Comparison of ENCODE assay signal across 22 mouse cellular contexts in the genomic region with DNA sequence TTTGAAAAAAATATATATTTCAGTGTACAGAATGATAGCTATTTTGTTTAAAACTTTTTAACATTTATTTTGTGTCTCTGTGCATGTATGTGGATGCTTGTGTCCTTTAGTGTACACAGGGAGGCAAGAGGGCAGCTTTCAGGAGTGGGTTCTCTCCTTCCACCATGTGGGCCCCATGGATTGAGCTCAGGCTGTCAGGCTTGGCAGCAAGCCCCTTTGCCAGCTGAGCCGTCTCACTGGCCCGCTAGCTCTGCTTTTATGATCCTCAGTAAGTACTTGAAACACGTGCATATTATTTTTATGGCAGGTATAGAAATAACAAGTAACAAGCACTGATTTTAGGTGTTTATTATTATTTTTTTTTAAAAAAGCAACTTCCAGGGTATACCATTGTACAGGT. TPM values are rescaled to one million over a fixed set of nuclear protein-coding genes. Genes with fewer than 3 reads are reported as not detected.
DNase-seq lines count a peak whose midpoint lies in the region; ATAC-seq and TF ChIP-seq lines count a peak whose summit lies in the region.
"Had no signal": no experiment of that assay in that cellular context is flagged by ENCODE, and none has a peak within 500 bp of the region (broad histone marks: within the 10 kb centered on the region; RNA-seq: fewer than 3 reads in every experiment).

No protein-coding gene starts in this region.

- no peak for TF ChIP-seq CTCF in brain, embryonic 14.5 days (IDR thresholded peaks at IDR 0.05; ENCODE audit: borderline replicate concordance, extremely low read depth, insufficient read depth, insufficient read length)
- TF ChIP-seq CTCF in midbrain, postnatal 0 days (IDR thresholded peaks at IDR 0.05), result no peak

- no peaks in the 10 kb centered on the region for H3K9me3 ChIP-seq in midbrain, postnatal 0 days (ENCODE audit: low read length)
- H3K9me3 ChIP-seq: forebrain, embryonic 12.5 days; forebrain, embryonic 15.5 days had no signal

- DNase-seq in cerebellum, postnatal 14 days, result peak; percentile 63
- DNase-seq in cerebellum, adult 9-10 months, result no peak
- peak; percentile 62 for DNase-seq in heart, adult 11 months
- no peak for DNase-seq in heart, adult 8-10 months (ENCODE audit: low spot score)
- DNase-seq in left cerebral cortex, postnatal 4 days, result peak; percentile 66
- no peak for DNase-seq in left cerebral cortex, postnatal 36 days (ENCODE audit: low spot score in 2 of 2)
- DNase-seq in brain, embryonic 14.5 days (ENCODE audit: low read depth), result peak; percentile 15
- DNase-seq in midbrain, postnatal 0 days (ENCODE audit: low spot score), result no peak
- DNase-seq: adrenal gland, adult 2 months; adrenal gland, postnatal 10 days; adrenal gland, postnatal 25 days; cerebellum, adult 18-20 months; cerebellum, adult 8-10 months; cerebellum, postnatal 25 days; forebrain, postnatal 0 days had no signal

- no peak for TF ChIP-seq POLR2A in brain, embryonic 14.5 days (IDR thresholded peaks at IDR 0.05; ENCODE audit: borderline replicate concordance, extremely low read depth, insufficient read depth, insufficient read length, poor library complexity, severe bottlenecking)

- H3K36me3 ChIP-seq in midbrain, postnatal 0 days (ENCODE audit: insufficient read depth, low read length), result peaks cover 6% of the 10 kb centered on the region; the same call in 1 of the 2 replicates

- intact Hi-C loops in left cerebral cortex, postnatal 4 days (cut with DNase I), result no loop called here
- intact Hi-C loops in left cerebral cortex, postnatal 36 days (cut with DNase I), result no loop called here

- WGBS in midbrain, postnatal 0 days, result 70% methylated on average over 3 of the region's 3 CpGs

- no peak overlapping the region for H3K4me2 ChIP-seq in midbrain, postnatal 0 days (ENCODE audit: low read depth, low read length, poor library complexity, severe bottlenecking)
- H3K4me2 ChIP-seq: embryonic facial prominence, embryonic 12.5 days; forebrain, embryonic 12.5 days; forebrain, embryonic 15.5 days had no signal

- H3K4me1 ChIP-seq in midbrain, postnatal 0 days (ENCODE audit: insufficient read depth, low read length), result no peaks in the 10 kb centered on the region
- H3K4me1 ChIP-seq: embryonic facial prominence, embryonic 12.5 days; forebrain, embryonic 12.5 days; forebrain, embryonic 15.5 days had no signal

- H3K9ac ChIP-seq in midbrain, postnatal 0 days (replicated peaks; ENCODE audit: low read length, poor library complexity, severe bottlenecking), result no peak overlapping the region
- H3K9ac ChIP-seq: embryonic facial prominence, embryonic 12.5 days; forebrain, embryonic 12.5 days; forebrain, embryonic 15.5 days; forebrain, postnatal 0 days had no signal

- no peak overlapping the region for H3K27ac ChIP-seq in midbrain, postnatal 0 days (ENCODE audit: low read depth, low read length)
- H3K27ac ChIP-seq: embryonic facial prominence, embryonic 10.5 days; embryonic facial prominence, embryonic 12.5 days; forebrain, embryonic 12.5 days; forebrain, embryonic 15.5 days had no signal

- H3K4me3 ChIP-seq in midbrain, postnatal 0 days (ENCODE audit: low read depth, low read length), result no peak overlapping the region
- H3K4me3 ChIP-seq: embryonic facial prominence, embryonic 10.5 days; embryonic facial prominence, embryonic 12.5 days; forebrain, embryonic 12.5 days; forebrain, embryonic 15.5 days had no signal

- ATAC-seq in midbrain, postnatal 0 days (ENCODE audit: low FRiP score), result no peak
- ATAC-seq: forebrain, embryonic 15.5 days; forebrain, postnatal 0 days had no signal

- no peaks in the 10 kb centered on the region for H3K27me3 ChIP-seq in midbrain, postnatal 0 days (ENCODE audit: insufficient read depth, low read length)
- H3K27me3 ChIP-seq: embryonic facial prominence, embryonic 12.5 days; forebrain, embryonic 12.5 days; forebrain, embryonic 15.5 days had no signal

RNA-seq across cellular contexts. Expression of a gene that starts 29.0 kb away (rescaled TPM):
- under 1 TPM in 1 of 4 experiments, not detected in 3; 0.44 TPM for total RNA-seq in heart, adult 8-10 months (2022)
- total RNA-seq in left cerebral cortex, postnatal 4 days (2021), result under 1 TPM in 1 of 2 experiments, not detected in 1; 0.26 TPM
- total RNA-seq in left cerebral cortex, postnatal 36 days (2021), result not detected
- polyA plus RNA-seq in brain, embryonic 14.5 days (2012; rRNA removed), result 0.24 and 0.51 TPM in 2 replicates
- 0.77 TPM in 1 of 2 replicates, not detected in the other for total RNA-seq in midbrain, postnatal 0 days (2014; rRNA removed)
- 0.12 and 0.41 TPM in 2 replicates for polyA plus RNA-seq in midbrain, postnatal 0 days (2015; fragmentation: Nextera tagmentation; extraction: Ambion mirVana)
- total RNA-seq: adrenal gland, adult 2 months; ES-E14; forebrain, postnatal 0 days; MEL had no signal
- polyA plus RNA-seq: C2C12; forebrain, embryonic 15.5 days had no signal

Comparison
In these comparisons a context has a peak if more than half of its experiments do, and no peak if none do; other contexts are left out.
1. DNase-seq: peak in cerebellum, postnatal 14 days (2 of 2), heart, adult 11 months (single experiment), left cerebral cortex, postnatal 4 days (single experiment) and brain, embryonic 14.5 days (single experiment); none in cerebellum, adult 9-10 months (single experiment), heart, adult 8-10 months (single experiment), left cerebral cortex, postnatal 36 days (0 of 2) and midbrain, postnatal 0 days (single experiment).